Mouse (Mus musculus): ENCODE data around the gene Srrm4. TPM values are rescaled to one million over a fixed set of nuclear protein-coding genes. Genes with fewer than 3 reads are reported as not detected.

The Srrm4 gene
- 0.37 TPM for polyA plus RNA-seq (2014; fragmentation: Illumina TruSeq; extraction: RNeasy Lipid Tissue Mini Kit (QIAGEN cat#74804))

DNA sequence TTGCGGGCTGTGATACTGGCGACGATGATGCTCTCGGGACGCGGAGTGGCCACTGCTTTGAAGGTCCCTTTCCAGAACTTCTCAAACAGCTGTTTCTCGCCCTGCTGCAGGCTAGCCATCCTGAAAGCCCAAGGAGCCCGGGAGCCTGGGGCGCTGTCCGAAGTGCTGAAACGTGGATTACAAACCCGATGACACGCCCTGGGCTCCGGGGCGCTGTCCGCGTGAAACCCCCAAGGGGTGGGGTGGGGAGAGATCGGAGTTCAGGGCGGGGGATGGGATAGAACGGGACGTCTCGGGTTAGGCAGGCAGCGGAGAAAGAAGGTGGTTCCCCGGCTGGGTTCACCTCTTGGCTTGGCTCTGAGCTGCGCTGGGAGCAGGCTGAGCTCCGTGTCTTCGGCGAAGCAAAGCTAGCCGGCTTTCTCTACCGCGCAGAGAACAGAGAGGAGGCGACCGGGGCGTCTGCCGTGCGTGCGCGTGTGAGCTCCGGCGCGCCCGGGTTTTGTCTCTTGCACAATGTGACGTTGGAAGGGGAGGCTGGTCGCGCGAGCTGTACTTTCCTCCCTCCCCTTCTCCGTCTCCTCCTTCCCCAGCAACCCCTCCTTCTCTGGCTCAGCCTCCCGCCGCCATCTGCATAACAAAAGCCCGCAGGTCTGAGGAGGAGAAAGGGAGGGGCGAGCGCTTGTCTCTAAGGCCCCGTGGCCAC lies at the start of gene Srrm4:
Gene Srrm4, minus strand, starts transcription at position 472 of the 703 bp plus-strand sequence.

DNA sequence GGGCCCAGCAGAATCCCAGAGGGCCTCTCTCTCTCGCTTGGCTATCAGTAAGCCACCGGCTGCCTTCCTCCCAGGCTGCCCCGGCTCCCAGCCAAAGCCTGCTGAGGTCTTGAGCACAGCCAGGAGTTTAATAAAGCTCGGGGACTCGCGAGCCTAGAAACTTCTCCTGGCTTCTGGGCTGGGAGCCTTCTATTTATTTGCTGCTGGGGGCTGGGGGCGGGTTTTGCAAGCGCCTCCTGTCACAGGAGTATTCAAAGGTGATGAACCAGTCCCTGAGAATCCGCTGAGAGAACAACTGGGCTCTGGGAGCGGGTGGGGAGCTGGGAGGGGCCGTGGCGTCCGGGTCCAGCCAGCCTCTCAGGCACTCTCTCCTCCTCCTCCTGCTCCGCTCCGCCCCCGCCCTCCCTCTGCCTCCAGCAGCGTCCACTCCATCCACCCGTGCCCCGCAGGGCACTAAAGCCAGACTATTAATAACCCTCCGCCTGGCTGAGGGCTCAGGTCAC lies 168.9 kb downstream of the Srrm4 start, which contains the start of gene Hspb8:
Gene Hspb8, minus strand, starts transcription at position 166 of the 503 bp plus-strand sequence.

Other genes starting within 250 kb of the Srrm4 start
- 21.6 TPM for gene Hspb8, start 169.0 kb downstream of the Srrm4 start, polyA plus RNA-seq (2014; fragmentation: Illumina TruSeq; extraction: RNeasy Lipid Tissue Mini Kit (QIAGEN cat#74804))